Mouse (Mus musculus) ES-E14 (cell line): ENCODE results near the gene Col9a2. TPM values are rescaled to one million over a fixed set of nuclear protein-coding genes. Genes with fewer than 3 reads are reported as not detected.

Source experiments
- DNase-seq: peaks from one replicate; pipeline ENCODE4 v3.0.0-alpha.2; 2013; ENCODE audit warnings: low read depth, low spot score
- H3K27ac ChIP-seq: 2 replicates; pipeline ENCODE4 v1.5.1; 2012; ENCODE audit warnings: low read depth, mild to moderate bottlenecking, low read length, moderate library complexity, mixed read lengths; ENCODE audit not compliant: poor library complexity, insufficient read depth, severe bottlenecking
- H3K36me3 ChIP-seq: 2 replicates; pipeline ENCODE4 v1.6.1; 2012; ENCODE audit warnings: mild to moderate bottlenecking, low read length, moderate library complexity, mixed read lengths; ENCODE audit not compliant: control insufficient read depth, poor library complexity, insufficient read depth, severe bottlenecking
- H3K4me1 ChIP-seq, 2 experiments: fragments of 150-350 bp in 1 of 2; sonication (generic) in 1 of 2; 2 replicates each; pipeline ENCODE4 v1.6.1; 2012; ENCODE audit warnings: low read length in 2 of 2, mild to moderate bottlenecking in 1 of 2, mixed read lengths in 1 of 2; ENCODE audit not compliant: control insufficient read depth in 2 of 2, insufficient read depth in 2 of 2, poor library complexity in 1 of 2
- H3K4me3 ChIP-seq, 2 experiments: fragments of 150-350 bp in 1 of 2; sonication (generic) in 1 of 2; 2 replicates each; pipeline ENCODE4 v1.5.1; 2012; ENCODE audit warnings: low read length in 2 of 2, low read depth in 1 of 2, mild to moderate bottlenecking in 1 of 2, mixed read lengths in 1 of 2; ENCODE audit not compliant: insufficient read depth in 1 of 2, poor library complexity in 1 of 2, severe bottlenecking in 1 of 2
- H3K9ac ChIP-seq: 2 replicates; pipeline ENCODE4 v1.6.1; 2012; ENCODE audit warnings: low read depth, mild to moderate bottlenecking, low read length, mixed read lengths; ENCODE audit not compliant: poor library complexity, insufficient read depth, severe bottlenecking
- H3K9me3 ChIP-seq: fragments of 150-350 bp; sonication (generic); 2 replicates; pipeline ENCODE4 v1.6.1; 2012; ENCODE audit warnings: low read depth, mild to moderate bottlenecking, low read length; ENCODE audit not compliant: control insufficient read depth, insufficient read depth
- CHD2 ChIP-seq: IDR thresholded peaks from 2 replicates; pipeline ENCODE4 v1.6.1; 2014; ENCODE audit warnings: mild to moderate bottlenecking, low read depth, low read length, inconsistent platforms
- HCFC1 ChIP-seq: IDR thresholded peaks from 2 replicates; pipeline ENCODE4 v1.6.1; 2012; ENCODE audit warnings: low read length, inconsistent platforms, borderline replicate concordance; ENCODE audit not compliant: insufficient read depth
- MAFK ChIP-seq: IDR thresholded peaks from 2 replicates; pipeline ENCODE4 v1.6.1; 2014; ENCODE audit warnings: mild to moderate bottlenecking, low read depth, low read length, inconsistent platforms; ENCODE audit not compliant: insufficient read depth
- ZC3H11A ChIP-seq: IDR thresholded peaks from 2 replicates; pipeline ENCODE4 v1.6.1; 2012; ENCODE audit warnings: low read depth, mild to moderate bottlenecking, inconsistent platforms, low read length, borderline replicate concordance
- ZNF384 ChIP-seq: IDR thresholded peaks from 2 replicates; pipeline ENCODE4 v1.6.1; 2012; ENCODE audit warnings: low read depth, low read length, inconsistent platforms
- in situ Hi-C, 2 experiments: fragments of 600-800 bp; cut with MboI; formaldehyde crosslinking; loops; one replicate each; pipeline ENCODE4 v1.15.1; 2025; ENCODE audit warnings: low sequenced_read_pairs in 2 of 2, inconsistent platforms in 1 of 2; ENCODE audit not compliant: unreplicated experiment in 2 of 2
- total RNA-seq: library from RNA; depleted of rRNA; stranded (reverse); fragments of 300-350 nt; gene quantifications from 2 replicates; pipeline ENCODE4 v1.2.3, GENCODE M21; 2012

Col9a2 gene
- total RNA-seq, 1 experiment: 29.4 TPM

GRCm38 (mm10) chr4:121033006-121033405, 6.2 kb upstream of the Col9a2 start:
- Histone ChIP-seq H3K9ac (no peak overlapping the region), H3K27ac (no peak overlapping the region), H3K36me3 (no peaks in the 10 kb centered on the region), H3K4me1 (peaks cover 2 to 3% of the 10 kb centered on the region in 2 experiments; a peak in 2 of 4 replicates), H3K4me3 (no peak overlapping the region), H3K9me3 (no peaks in the 10 kb centered on the region)
- in situ Hi-C loops: no loop called here
- no peak for DNase-seq
- TF ChIP-seq MAFK (no peak), CHD2 (no peak), ZNF384 (no peak), HCFC1 (no peak), ZC3H11A (no peak)

- no peak for DNase-seq
- Histone ChIP-seq H3K4me1 (peaks cover 0 to 26% of the 10 kb centered on the region in 2 experiments), H3K9ac (no peak overlapping the region), H3K4me3 (peak overlapping the region; percentile 59 to 63; a peak in 3 of 4 replicates), H3K36me3 (no peaks in the 10 kb centered on the region), H3K9me3 (no peaks in the 10 kb centered on the region), H3K27ac (no peak overlapping the region)
- in situ Hi-C loops: no loop called here
- no peak for TF ChIP-seq ZNF384
These were observed 1.1 kb downstream of the Col9a2 start for GRCm38 (mm10) chr4:121040323-121040722.

GRCm38 (mm10) chr4:121040897-121041671, 1.9 kb downstream of the Col9a2 start:
- peak overlapping the region; percentile 52; the same call in 1 of the 2 replicates for H3K27ac ChIP-seq
- TF ChIP-seq HCFC1: no peak
- no peak for TF ChIP-seq CHD2
- no peak for TF ChIP-seq ZNF384
- no peak for TF ChIP-seq MAFK
- no peak for TF ChIP-seq ZC3H11A
- H3K9ac ChIP-seq: peak overlapping the region; percentile 14; the same call in 1 of the 2 replicates
- no peaks in the 10 kb centered on the region for H3K36me3 ChIP-seq
- no peak for DNase-seq
- in situ Hi-C loops: no loop called here
- no peak overlapping the region for H3K4me3 ChIP-seq
- H3K9me3 ChIP-seq: no peaks in the 10 kb centered on the region
- peaks cover 0 to 26% of the 10 kb centered on the region in 2 experiments for H3K4me1 ChIP-seq

- Histone ChIP-seq H3K27ac (peak overlapping the region; percentile 82; the same call in 1 of the 2 replicates), H3K4me1 (peaks cover 0 to 26% of the 10 kb centered on the region in 2 experiments), H3K9ac (peak overlapping the region; percentile 20; the same call in 1 of the 2 replicates), H3K36me3 (no peaks in the 10 kb centered on the region), H3K4me3 (peak overlapping the region in 1 of 2 experiments; percentile 25; a peak in 1 of 4 replicates), H3K9me3 (no peaks in the 10 kb centered on the region)
- DNase-seq: no peak
- TF ChIP-seq CHD2 (no peak), ZC3H11A (no peak), MAFK (no peak), ZNF384 (no peak), HCFC1 (no peak)
- in situ Hi-C loops: no loop called here
These were observed 3.3 kb downstream of the Col9a2 start for GRCm38 (mm10) chr4:121042472-121042871.
